ENCODE assay signal across 39 mouse cellular contexts in the genomic region with DNA sequence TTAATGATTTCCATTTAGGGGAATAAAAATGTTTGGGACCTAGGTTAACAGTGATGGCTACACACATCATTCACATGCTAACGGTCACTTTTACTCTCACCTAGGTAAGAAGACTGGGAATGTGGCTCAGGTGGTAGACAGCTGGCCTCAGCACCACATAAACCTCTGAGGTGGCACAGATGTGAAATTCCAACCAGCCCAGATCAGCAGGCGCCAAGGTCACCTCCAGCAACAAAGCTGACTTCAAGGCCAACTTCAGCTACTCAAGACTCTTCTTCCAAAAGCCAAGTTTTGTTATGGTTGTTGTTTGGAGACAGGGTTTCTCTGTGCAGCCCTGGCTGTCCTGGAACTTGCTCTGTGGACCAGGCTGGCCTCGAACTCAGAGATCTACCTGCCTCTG. TPM values are rescaled to one million over a fixed set of nuclear protein-coding genes. Genes with fewer than 3 reads are reported as not detected.
"Had no signal": no experiment of that assay in that cellular context is flagged by ENCODE, and none has a peak within 500 bp of the region (broad histone marks: within the 10 kb centered on the region; RNA-seq: fewer than 3 reads in every experiment).

No protein-coding gene starts in this region.

- H3K4me3 ChIP-seq: heart, embryonic 13.5 days; heart, embryonic 15.5 days; hindbrain, embryonic 10.5 days; hindbrain, embryonic 12.5 days; hindbrain, embryonic 13.5 days; hindbrain, embryonic 15.5 days; intestine, embryonic 15.5 days; kidney, embryonic 15.5 days; layer of hippocampus, adult 2 months; left cerebral cortex, adult 2 months had no signal

- H3K9me3 ChIP-seq: heart, embryonic 15.5 days; hindbrain, embryonic 12.5 days; hindbrain, embryonic 13.5 days; hindbrain, embryonic 15.5 days; intestine, embryonic 15.5 days; kidney, embryonic 15.5 days had no signal

- DNase-seq: heart, postnatal 10 days; heart, postnatal 14 days; heart, postnatal 36 days; kidney, adult 11 months; kidney, adult 18-20 months; kidney, adult 2 months; kidney, adult 8-10 months; kidney, adult 9 months; kidney, postnatal 10 days; kidney, postnatal 14 days; kidney, postnatal 36 days; kidney, postnatal 4 days; layer of hippocampus, adult 9-11 months; layer of hippocampus, postnatal 36 days had no signal

- H3K27me3 ChIP-seq: hindbrain, embryonic 15.5 days; intestine, embryonic 15.5 days had no signal

- H3K36me3 ChIP-seq: heart, embryonic 13.5 days; heart, embryonic 15.5 days; hindbrain, embryonic 10.5 days; hindbrain, embryonic 12.5 days; hindbrain, embryonic 13.5 days; hindbrain, embryonic 15.5 days; intestine, embryonic 15.5 days; kidney, embryonic 15.5 days had no signal

- ATAC-seq: hindbrain, embryonic 16.5 days; hindbrain, postnatal 0 days; inflammation-experienced regulatory T-cells, adult 6 months; intestine, embryonic 15.5 days; intestine, embryonic 16.5 days; intestine, postnatal 0 days had no signal

- H3K27ac ChIP-seq: heart, embryonic 13.5 days; heart, embryonic 15.5 days; hindbrain, embryonic 10.5 days; hindbrain, embryonic 12.5 days; hindbrain, embryonic 13.5 days; hindbrain, embryonic 14.5 days; hindbrain, embryonic 15.5 days; hindbrain, postnatal 0 days; intestine, embryonic 15.5 days; kidney, embryonic 15.5 days; kidney, postnatal 0 days; layer of hippocampus, adult 2 months; left cerebral cortex, adult 2 months had no signal

- H3K4me1 ChIP-seq: heart, embryonic 13.5 days; heart, embryonic 15.5 days; hindbrain, embryonic 10.5 days; hindbrain, embryonic 12.5 days; hindbrain, embryonic 13.5 days; hindbrain, embryonic 15.5 days; intestine, embryonic 15.5 days; kidney, embryonic 15.5 days had no signal

- H3K9ac ChIP-seq: heart, embryonic 13.5 days; heart, embryonic 15.5 days; hindbrain, embryonic 12.5 days; hindbrain, embryonic 13.5 days; hindbrain, embryonic 14.5 days; hindbrain, embryonic 15.5 days; intestine, embryonic 15.5 days; kidney, embryonic 15.5 days had no signal

- H3K4me2 ChIP-seq: heart, embryonic 11.5 days; heart, embryonic 13.5 days; heart, embryonic 15.5 days; hindbrain, embryonic 12.5 days; hindbrain, embryonic 13.5 days; hindbrain, embryonic 14.5 days; hindbrain, embryonic 15.5 days; intestine, embryonic 15.5 days; kidney, embryonic 15.5 days had no signal

RNA-seq across cellular contexts. Expression of a gene that starts 9.1 kb away (rescaled TPM):
- total RNA-seq: heart, postnatal 36 days had no signal
- polyA plus RNA-seq: heart, postnatal 0 days; inflammation-experienced regulatory T-cells, adult 6 months had no signal

RNA-seq across cellular contexts. Expression of a gene that starts 52.7 kb away (rescaled TPM):
- total RNA-seq: heart, postnatal 10 days; heart, postnatal 14 days; heart, postnatal 25 days; heart, postnatal 36 days; hematopoietic stem cell, adult 5-6 weeks had no signal
- polyA plus RNA-seq: heart, embryonic 13.5 days; heart, embryonic 15.5 days; hindbrain, embryonic 10.5 days; hindbrain, embryonic 11.5 days; hindbrain, embryonic 12.5 days; inflammation-experienced regulatory T-cells, adult 6 months; intestine, embryonic 14.5 days; intestine, embryonic 15.5 days; intestine, embryonic 16.5 days; intestine, postnatal 0 days; kidney, embryonic 15.5 days; kidney, embryonic 16.5 days; kidney, postnatal 0 days; large intestine, adult 2 months had no signal
